Mouse (Mus musculus): ENCODE results near the gene Olfr1371.
"Not testable (repeated sequence)": the region's sequence is repeated elsewhere in the genome, so short reads cannot be mapped to it uniquely, and the experiment has no call there.

The Olfr1371 gene

GRCm38 (mm10) chr11:52225986-52226599, 12.3 kb upstream of the Olfr1371 start:
- DNase-seq (ENCODE audit: low read depth, low spot score): no peak

GRCm38 (mm10) chr11:52223968-52224682, 10.3 kb upstream of the Olfr1371 start:
- no peak for DNase-seq (ENCODE audit: low read depth, low spot score)

GRCm38 (mm10) chr11:52222891-52223290, 9.1 kb upstream of the Olfr1371 start:
- DNase-seq (ENCODE audit: low read depth, low spot score): no peak

- DNase-seq (ENCODE audit: low read depth, low spot score): not testable (repeated sequence)
Observed at GRCm38 (mm10) chr11:52221921-52222320, 8.1 kb upstream of the Olfr1371 start.

GRCm38 (mm10) chr11:52220282-52220681, 6.5 kb upstream of the Olfr1371 start:
- DNase-seq (ENCODE audit: low read depth, low spot score): no peak

GRCm38 (mm10) chr11:52196496-52197023, 17.2 kb downstream of the Olfr1371 start:
- not testable (repeated sequence) for DNase-seq (ENCODE audit: low read depth, low spot score)

GRCm38 (mm10) chr11:52180651-52181050, 33.1 kb downstream of the Olfr1371 start:
- not testable (repeated sequence) for DNase-seq (ENCODE audit: low read depth, low spot score)

GRCm38 (mm10) chr11:52179897-52180296, 33.9 kb downstream of the Olfr1371 start:
- not testable (repeated sequence) for DNase-seq (ENCODE audit: low read depth, low spot score)

- no peak for DNase-seq (ENCODE audit: low read depth, low spot score)
Observed at GRCm38 (mm10) chr11:52168461-52168860, 45.3 kb downstream of the Olfr1371 start.

GRCm38 (mm10) chr11:52167901-52168302, 45.9 kb downstream of the Olfr1371 start:
- DNase-seq (ENCODE audit: low read depth, low spot score): not testable (repeated sequence)

GRCm38 (mm10) chr11:52167126-52167525, 46.7 kb downstream of the Olfr1371 start:
- no peak for DNase-seq (ENCODE audit: low read depth, low spot score)

- DNase-seq (ENCODE audit: low read depth, low spot score): no peak
Observed at GRCm38 (mm10) chr11:52163926-52164325, 49.9 kb downstream of the Olfr1371 start.
